Mouse (Mus musculus) C2C12 (cell line): Measurements from ENCODE around the gene Scn2a. TPM values are rescaled to one million over a fixed set of nuclear protein-coding genes. Genes with fewer than 3 reads are reported as not detected.

ENCODE experiments used
- H3K27me3 ChIP-seq: one replicate; pipeline ENCODE4 v1.6.1; 2011; ENCODE audit not compliant: control insufficient read depth, insufficient read depth, insufficient read length
- H3K36me3 ChIP-seq: one replicate; pipeline ENCODE4 v1.6.1; 2011; ENCODE audit not compliant: control insufficient read depth, insufficient read depth
- H3K4me3 ChIP-seq: one replicate; pipeline ENCODE4 v1.5.1; 2011; ENCODE audit warnings: mild to moderate bottlenecking, control low read depth; ENCODE audit not compliant: poor library complexity, insufficient read depth, severe bottlenecking
- H3K79me2 ChIP-seq: one replicate; pipeline ENCODE4 v1.6.1; 2011; ENCODE audit not compliant: control insufficient read depth, insufficient read depth
- H3K79me3 ChIP-seq: one replicate; pipeline ENCODE4 v1.6.1; 2011; ENCODE audit warnings: low read depth, control low read depth
- H3ac ChIP-seq: one replicate; pipeline ENCODE3; 2011; ENCODE audit warnings: low read depth; ENCODE audit not compliant: control insufficient read depth, insufficient read length
- CEBPB ChIP-seq: IDR thresholded peaks from one replicate; pipeline ENCODE4 v1.6.1; 2011; ENCODE audit warnings: low read depth, mild to moderate bottlenecking, control low read depth, moderate library complexity
- CTCF ChIP-seq: IDR thresholded peaks from one replicate; pipeline ENCODE4 v1.5.1; 2011; ENCODE audit not compliant: control insufficient read depth, insufficient read depth, insufficient read length
- FOSL1 ChIP-seq: IDR thresholded peaks from one replicate; pipeline ENCODE4 v1.8.0; 2011; ENCODE audit warnings: mild to moderate bottlenecking, low read length; ENCODE audit not compliant: poor library complexity, insufficient read depth, severe bottlenecking
- MAX ChIP-seq: IDR thresholded peaks from one replicate; pipeline ENCODE4 v1.6.1; 2011; ENCODE audit warnings: mild to moderate bottlenecking, control low read depth
- MYOD1 ChIP-seq: IDR thresholded peaks from one replicate; pipeline ENCODE4 v1.6.1; 2011; ENCODE audit warnings: low read depth; ENCODE audit not compliant: control insufficient read depth, insufficient read length
- MYOG ChIP-seq: IDR thresholded peaks from one replicate; pipeline ENCODE4 v1.6.1; 2011; ENCODE audit not compliant: control insufficient read depth, insufficient read length; ENCODE audit errors: extremely low read depth
- USF1 ChIP-seq: IDR thresholded peaks from one replicate; pipeline ENCODE4 v1.6.1; 2011; ENCODE audit warnings: low read depth, mild to moderate bottlenecking, control low read depth, moderate library complexity
- polyA plus RNA-seq: library from polyadenylated mRNA; unstranded; fragments of >200 nt; fragmentation: generic; extraction: Trizol; gene quantifications from one replicate; pipeline ENCODE4 v1.2.1, GENCODE M21; 2012; ENCODE audit warnings: missing spikeins

The Scn2a gene
- polyA plus RNA-seq, 1 experiment: 0.34 TPM

DNA sequence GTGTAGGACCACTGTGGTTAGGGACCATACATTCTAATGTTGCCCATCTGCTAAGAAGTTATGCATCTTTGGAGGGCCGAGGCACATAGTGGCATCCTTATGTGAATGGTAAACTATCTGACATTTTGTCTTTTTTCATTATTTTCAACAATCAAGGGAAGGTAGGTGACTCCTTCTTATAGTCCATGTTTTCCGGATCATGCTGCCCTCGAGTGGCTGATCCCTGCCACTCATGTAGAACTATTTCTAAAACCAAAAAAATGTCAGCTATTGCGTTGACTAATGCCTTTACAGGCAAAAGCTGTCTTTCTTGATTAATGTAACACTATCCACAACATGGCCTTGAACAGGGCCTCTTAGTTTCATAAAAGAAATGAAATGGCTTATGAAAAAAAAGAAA lies 59.0 kb downstream of the Scn2a start:
- no peak for TF ChIP-seq CEBPB
- no peak for TF ChIP-seq USF1
- no peak for TF ChIP-seq MAX
- no peak for TF ChIP-seq CTCF
- TF ChIP-seq MYOD1: no peak
- TF ChIP-seq FOSL1: no peak
- no peak for TF ChIP-seq MYOG
- Histone ChIP-seq H3K79me2 (no peaks in the 10 kb centered on the region), H3ac (no peak overlapping the region), H3K79me3 (no peaks in the 10 kb centered on the region), H3K36me3 (no peaks in the 10 kb centered on the region), H3K4me3 (no peak overlapping the region), H3K27me3 (no peaks in the 10 kb centered on the region)

DNA sequence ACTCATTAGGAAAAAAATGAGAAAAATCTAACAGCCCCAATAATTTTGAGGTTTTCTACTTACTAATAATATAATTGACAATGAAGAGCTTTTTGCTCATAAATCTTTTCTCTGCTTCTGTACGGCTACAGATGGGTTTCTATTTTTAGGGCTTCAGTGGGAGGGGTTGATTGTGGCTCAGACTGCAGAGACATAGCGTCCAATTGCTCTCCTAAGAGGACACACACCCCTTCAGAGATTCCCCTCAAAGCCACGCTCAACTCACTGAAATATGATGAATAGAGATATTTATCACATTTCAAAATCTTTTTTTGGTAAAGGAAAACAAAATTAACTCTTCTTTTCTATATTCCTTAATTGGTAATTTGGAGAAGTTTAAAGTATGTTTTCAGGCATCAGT lies 64.6 kb downstream of the Scn2a start:
- Histone ChIP-seq H3K36me3 (no peaks in the 10 kb centered on the region), H3ac (no peak overlapping the region), H3K27me3 (no peaks in the 10 kb centered on the region), H3K79me2 (no peaks in the 10 kb centered on the region), H3K4me3 (no peak overlapping the region), H3K79me3 (no peaks in the 10 kb centered on the region)
- TF ChIP-seq MYOG (no peak), USF1 (no peak), CTCF (no peak), MYOD1 (no peak), CEBPB (no peak), MAX (no peak), FOSL1 (no peak)

DNA sequence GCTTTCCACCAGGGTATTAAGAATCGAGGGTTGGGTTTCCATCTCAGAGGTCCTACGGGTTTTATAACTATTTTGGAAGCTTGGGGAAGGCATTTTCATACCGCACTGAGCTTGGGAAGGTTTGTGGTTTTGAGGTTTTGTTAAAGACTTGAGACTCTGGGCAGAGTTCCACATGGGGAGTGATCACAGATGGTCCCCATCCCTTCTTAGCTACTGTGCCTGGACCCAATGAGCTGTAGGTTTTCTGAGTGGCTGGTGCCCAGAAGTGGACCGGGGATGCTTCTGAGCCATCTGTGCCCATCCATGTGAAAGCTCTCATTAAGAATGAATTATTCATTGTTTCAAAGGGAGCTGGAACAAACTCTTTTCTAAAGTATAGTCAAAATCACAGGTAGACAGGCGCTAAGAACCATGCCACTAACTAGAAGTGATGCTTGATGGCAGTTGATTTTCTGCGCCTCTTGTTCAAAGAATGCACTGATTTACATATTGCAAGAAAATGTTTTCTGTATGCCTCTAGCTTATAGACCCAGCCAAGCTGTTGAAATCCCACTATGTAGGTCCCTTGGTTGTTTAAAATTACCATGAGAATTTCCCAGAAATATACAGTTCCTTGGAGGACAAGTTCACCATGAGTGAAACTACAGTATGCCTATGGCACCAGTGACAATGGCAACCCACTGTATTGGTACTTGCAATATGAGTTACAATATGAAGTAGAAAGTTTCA lies 70.0 kb downstream of the Scn2a start:
- H3K27me3 ChIP-seq: no peaks in the 10 kb centered on the region
- no peak for TF ChIP-seq FOSL1
- H3K36me3 ChIP-seq: no peaks in the 10 kb centered on the region
- no peaks in the 10 kb centered on the region for H3K79me2 ChIP-seq
- no peaks in the 10 kb centered on the region for H3K79me3 ChIP-seq
- no peak overlapping the region for H3K4me3 ChIP-seq
- no peak overlapping the region for H3ac ChIP-seq

- no peaks in the 10 kb centered on the region for H3K79me3 ChIP-seq
- TF ChIP-seq CEBPB: no peak
- TF ChIP-seq MYOG: no peak
- no peak for TF ChIP-seq MYOD1
- TF ChIP-seq FOSL1: no peak
- no peak for TF ChIP-seq USF1
- no peak overlapping the region for H3K4me3 ChIP-seq
- no peak overlapping the region for H3ac ChIP-seq
- no peaks in the 10 kb centered on the region for H3K79me2 ChIP-seq
- H3K27me3 ChIP-seq: no peaks in the 10 kb centered on the region
- H3K36me3 ChIP-seq: no peaks in the 10 kb centered on the region
Measured at GRCm38 (mm10) chr2:65694485-65694884, 73.9 kb downstream of the Scn2a start.

- H3K79me3 ChIP-seq: no peaks in the 10 kb centered on the region
- H3K27me3 ChIP-seq: no peaks in the 10 kb centered on the region
- no peak overlapping the region for H3ac ChIP-seq
- no peaks in the 10 kb centered on the region for H3K79me2 ChIP-seq
- TF ChIP-seq MYOD1 (no peak), CTCF (no peak), CEBPB (no peak), MAX (no peak), MYOG (no peak), USF1 (no peak), FOSL1 (no peak)
- H3K4me3 ChIP-seq: no peak overlapping the region
- no peaks in the 10 kb centered on the region for H3K36me3 ChIP-seq
Measured at GRCm38 (mm10) chr2:65695061-65695460, 74.5 kb downstream of the Scn2a start.

- H3K79me2 ChIP-seq: no peaks in the 10 kb centered on the region
- H3K36me3 ChIP-seq: no peaks in the 10 kb centered on the region
- no peak for TF ChIP-seq MYOG
- no peak for TF ChIP-seq CEBPB
- TF ChIP-seq MAX: no peak
- no peak for TF ChIP-seq USF1
- TF ChIP-seq FOSL1: no peak
- TF ChIP-seq MYOD1: no peak
- TF ChIP-seq CTCF: no peak
- H3K4me3 ChIP-seq: no peak overlapping the region
- no peaks in the 10 kb centered on the region for H3K79me3 ChIP-seq
- no peaks in the 10 kb centered on the region for H3K27me3 ChIP-seq
- no peak overlapping the region for H3ac ChIP-seq
Measured at GRCm38 (mm10) chr2:65700246-65700645, 79.7 kb downstream of the Scn2a start.

- TF ChIP-seq USF1: no peak
- no peak for TF ChIP-seq FOSL1
- no peak for TF ChIP-seq MAX
- no peak for TF ChIP-seq CTCF
- no peak for TF ChIP-seq MYOG
- TF ChIP-seq MYOD1: no peak
- TF ChIP-seq CEBPB: no peak
- H3K27me3 ChIP-seq: no peaks in the 10 kb centered on the region
Measured at GRCm38 (mm10) chr2:65701175-65701574, 80.6 kb downstream of the Scn2a start.

More at GRCm38 (mm10) chr2:65701175-65701574, 80.6 kb downstream of the Scn2a start:
- Histone ChIP-seq H3ac (no peak overlapping the region), H3K4me3 (no peak overlapping the region), H3K79me3 (no peaks in the 10 kb centered on the region), H3K79me2 (no peaks in the 10 kb centered on the region), H3K36me3 (no peaks in the 10 kb centered on the region)
